Mouse (Mus musculus): ENCODE data around the gene Gm10197.

DNA sequence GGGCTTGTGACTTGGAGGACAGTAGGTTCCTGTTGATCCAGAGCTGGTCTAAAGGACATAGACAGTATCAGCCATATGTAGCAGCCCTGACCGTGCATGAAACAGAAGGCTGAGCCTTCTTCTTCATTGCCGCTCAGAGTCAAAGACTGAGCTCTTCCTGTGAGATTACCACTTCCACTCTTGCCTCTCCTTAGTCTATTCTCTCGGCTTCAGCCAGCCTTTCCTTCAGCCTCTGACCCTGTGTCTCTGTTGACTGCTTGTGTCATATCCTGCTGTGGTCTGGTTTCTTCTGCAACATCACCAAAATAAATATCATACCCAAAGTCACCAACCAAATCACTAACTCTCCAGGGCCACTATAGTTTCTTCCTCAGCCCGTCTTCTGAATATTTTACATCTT is 27.6 kb upstream of the Gm10197 start:
- no peak for TF ChIP-seq CTCF (IDR thresholded peaks at IDR 0.05; ENCODE audit: low read depth)
- no peak for TF ChIP-seq EP300 (IDR thresholded peaks at IDR 0.05; ENCODE audit: low read depth)
